Mouse (Mus musculus): ENCODE results near the gene Gm3411.
"Not testable (repeated sequence)": the region's sequence is repeated elsewhere in the genome, so short reads cannot be mapped to it uniquely, and the experiment has no call there.

- not testable (repeated sequence) for TF ChIP-seq CTCF, EP300 (IDR thresholded peaks at IDR 0.05; ENCODE audit: low read depth)
Measured at GRCm38 (mm10) chr14:6219192-6219591, 67.9 kb downstream of the Gm3411 start, which contains the start of gene Gm21560.

Measured in heart, postnatal 0 days (tissue).